Mouse (Mus musculus) heart, postnatal 4 days (tissue): Measurements from ENCODE around the gene Degs1. TPM values are rescaled to one million over a fixed set of nuclear protein-coding genes. Genes with fewer than 3 reads are reported as not detected.

Source experiments
- DNase-seq: peaks from one replicate; pipeline ENCODE4 v3.0.0; 2021
- total RNA-seq, 2 experiments: library from RNA; stranded (reverse); gene quantifications; 2 replicates each; pipeline ENCODE4 v1.2.3; 2021

The Degs1 gene
- total RNA-seq, 2 experiments from 2014 or later: 113 to 121 TPM

DNA sequence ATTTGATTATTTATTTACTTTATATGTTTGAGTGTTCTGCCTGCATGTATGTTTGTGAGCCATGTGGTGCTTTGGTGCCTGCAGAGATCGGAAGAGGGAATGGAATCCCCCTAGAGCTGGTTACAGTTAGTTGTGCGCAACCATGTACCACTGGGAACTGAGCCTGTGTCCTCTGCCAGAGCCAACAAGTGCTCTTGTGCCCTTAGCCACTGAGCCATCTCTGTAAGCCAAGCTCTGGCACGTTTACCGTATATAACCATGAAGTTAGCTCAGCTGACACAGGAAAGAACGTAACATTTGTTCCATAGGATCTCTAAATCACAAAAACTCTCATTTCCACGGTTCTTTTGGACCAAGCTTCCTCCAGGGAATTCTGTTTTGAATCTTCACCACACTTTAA is 2.6 kb downstream of the Degs1 start:
- DNase-seq: no peak

DNA sequence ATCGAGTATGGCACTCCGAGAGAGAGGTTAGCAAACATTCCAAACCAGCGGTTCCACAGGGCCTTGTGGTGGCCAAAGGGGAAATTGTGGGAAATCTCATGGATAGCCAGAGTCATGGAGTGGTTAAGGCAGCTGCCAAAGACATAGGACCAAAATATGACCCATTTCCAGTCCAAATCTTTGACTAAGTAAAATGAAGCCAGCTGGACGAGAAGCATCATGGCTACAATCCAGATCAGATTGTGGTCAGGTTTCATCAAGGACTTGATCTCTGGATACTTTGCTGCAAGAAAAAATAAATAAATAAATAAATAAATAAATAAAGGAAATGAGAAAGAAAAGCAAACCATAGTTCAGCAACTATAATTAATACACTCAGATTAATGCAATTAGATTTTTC is 3.2 kb downstream of the Degs1 start:
- no peak for DNase-seq

DNA sequence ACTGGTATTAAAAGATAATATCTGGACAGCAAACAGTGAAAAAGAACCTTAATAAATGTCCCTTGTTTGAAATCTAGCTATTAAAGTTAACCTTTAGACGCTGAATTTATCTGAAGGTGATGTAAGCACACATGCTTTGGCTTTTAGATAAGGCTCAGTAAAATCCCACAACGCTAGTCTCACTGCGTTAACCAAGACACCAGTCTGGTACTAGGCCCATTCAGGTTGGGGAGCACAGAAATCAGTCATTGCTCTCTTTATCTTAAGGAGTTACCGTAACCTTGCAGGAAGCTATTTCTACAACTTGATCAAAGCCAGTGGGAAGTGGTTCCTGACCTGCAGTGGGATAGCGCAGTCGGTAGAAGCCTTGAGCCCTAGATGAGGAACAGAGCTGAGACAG is 7.5 kb downstream of the Degs1 start:
- no peak for DNase-seq

DNA sequence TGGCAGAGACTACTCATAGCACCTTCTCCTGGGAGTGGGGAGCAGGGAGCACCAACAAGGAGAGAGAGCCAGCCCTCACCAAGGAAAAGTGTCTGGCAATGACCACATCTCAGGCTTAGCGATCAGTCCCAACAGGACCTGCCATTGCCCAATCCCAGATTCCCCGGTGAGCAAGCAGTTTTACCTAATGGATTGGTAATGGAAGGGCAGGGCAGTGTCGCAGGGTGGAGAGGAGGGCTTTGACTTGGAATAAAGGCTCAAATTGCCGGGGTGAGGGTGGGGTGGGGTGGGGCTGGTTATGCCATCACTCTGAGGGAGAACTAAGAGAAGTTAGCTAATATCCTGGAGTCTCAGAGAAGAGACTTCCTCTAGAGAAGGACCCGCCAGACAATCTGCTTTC is 11.0 kb downstream of the Degs1 start:
- no peak for DNase-seq

DNA sequence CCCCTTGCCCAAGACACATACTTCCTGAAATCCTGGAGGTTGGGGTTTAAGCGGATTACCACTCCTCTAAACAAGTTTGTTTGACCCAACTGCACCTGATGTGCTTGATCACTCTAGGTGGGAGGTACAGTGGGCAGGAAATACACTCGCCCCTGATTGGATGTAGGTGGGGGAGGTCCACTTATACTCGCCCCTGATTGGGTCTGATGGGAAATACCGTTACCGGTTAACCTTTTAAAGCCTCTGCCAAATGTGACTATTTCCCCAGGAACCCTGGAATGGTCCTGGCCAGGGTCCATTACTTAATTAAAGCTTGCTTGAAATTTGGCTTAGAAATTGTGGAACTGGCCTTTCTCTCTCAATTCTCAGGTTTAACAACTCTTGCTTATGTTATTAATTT is 11.5 kb downstream of the Degs1 start:
- DNase-seq: no peak

DNA sequence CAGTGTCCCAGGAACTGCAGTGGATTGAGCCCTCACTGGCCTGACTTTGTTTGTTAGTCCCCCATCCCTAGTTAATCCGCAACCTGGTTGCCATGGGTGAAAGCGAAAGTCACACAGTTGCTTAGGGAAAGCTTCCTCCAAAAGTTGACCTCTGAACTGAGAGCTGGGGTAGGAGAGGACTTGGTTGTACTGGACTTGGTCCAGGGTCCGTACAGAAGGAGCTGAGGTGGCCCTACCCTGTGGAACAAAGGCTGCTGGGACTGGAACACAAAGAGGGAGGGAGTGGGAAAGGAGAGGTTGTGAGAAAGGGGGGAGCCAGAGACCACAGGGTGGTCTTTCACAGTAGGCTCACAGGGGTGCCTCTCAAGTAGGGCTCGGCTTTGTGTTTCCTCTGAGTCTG is 14.3 kb downstream of the Degs1 start:
- no peak for DNase-seq

DNA sequence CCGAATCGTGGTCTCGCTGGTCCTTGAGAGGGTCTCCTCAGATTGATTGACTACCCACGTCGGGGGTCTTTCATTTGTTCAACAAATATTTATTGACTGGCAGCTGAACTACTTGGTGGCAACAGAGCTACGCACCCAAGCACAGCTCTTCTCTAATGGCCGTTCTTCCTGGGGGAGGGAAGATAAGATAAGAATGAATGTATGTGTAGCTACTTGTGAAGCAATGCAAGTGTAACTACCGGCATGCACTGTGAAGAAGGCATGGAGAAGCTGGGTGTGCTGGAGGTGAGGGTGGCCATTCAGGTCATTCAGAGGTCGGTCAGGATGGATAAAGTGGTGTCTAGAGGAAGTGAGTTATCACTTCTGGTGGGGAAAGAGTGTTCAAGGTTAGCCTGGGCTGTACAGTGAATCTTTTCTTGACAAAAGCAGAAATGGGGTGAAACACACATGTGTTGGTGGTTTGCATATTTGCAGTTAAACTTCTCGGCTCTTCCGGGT is 16.5 kb downstream of the Degs1 start:
- DNase-seq: no peak

DNA sequence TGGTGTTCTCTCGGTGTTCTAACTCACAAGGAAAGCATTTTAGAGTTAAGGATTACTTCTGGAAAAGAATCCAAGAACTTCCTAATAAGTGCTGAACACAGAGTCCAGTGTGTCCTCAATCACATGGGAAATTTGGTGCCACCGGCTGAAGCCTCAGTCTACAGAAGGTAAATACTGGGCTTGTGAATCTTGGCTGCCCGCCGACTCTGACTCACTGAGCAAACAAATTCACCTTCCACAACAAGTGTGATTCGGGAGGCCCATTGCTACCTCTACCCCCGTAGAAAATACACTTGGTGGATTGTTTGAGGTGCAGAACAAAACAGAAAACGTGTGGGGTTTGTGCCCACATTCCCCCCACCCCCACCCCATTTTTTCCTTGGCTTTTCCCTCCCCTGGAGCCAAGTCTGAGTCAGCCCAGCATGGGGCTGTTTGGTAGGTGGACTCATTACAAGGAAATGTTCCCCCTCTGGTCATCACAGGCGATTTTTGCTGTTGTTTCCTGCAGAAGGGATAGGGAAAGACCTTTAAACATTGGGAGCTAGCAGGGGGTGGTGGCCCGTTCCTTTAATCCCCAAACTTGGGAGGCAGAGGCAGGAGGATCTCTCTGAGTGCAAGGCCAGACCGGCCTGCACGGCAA is 26.4 kb downstream of the Degs1 start:
- peak; percentile 32 for DNase-seq

DNA sequence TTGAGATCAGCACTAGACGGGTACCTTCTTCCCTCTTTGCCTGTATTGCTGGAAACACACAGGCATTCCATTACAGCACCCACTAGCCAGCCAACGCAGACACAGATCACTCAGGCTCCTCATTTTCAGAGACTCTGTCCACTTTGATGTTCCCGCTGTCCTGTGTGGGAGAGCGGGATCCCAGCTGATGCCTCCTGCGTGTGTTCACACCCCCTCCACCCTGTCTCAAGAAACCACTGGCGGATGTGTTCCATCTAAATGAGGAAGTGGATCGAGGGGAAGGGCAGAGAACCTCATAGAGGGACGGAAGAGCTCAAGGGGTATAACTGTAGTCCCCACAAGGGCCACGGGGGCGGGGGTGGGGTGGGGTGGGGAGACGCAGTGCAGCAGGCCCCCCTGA is 27.6 kb downstream of the Degs1 start:
- DNase-seq: no peak

DNA sequence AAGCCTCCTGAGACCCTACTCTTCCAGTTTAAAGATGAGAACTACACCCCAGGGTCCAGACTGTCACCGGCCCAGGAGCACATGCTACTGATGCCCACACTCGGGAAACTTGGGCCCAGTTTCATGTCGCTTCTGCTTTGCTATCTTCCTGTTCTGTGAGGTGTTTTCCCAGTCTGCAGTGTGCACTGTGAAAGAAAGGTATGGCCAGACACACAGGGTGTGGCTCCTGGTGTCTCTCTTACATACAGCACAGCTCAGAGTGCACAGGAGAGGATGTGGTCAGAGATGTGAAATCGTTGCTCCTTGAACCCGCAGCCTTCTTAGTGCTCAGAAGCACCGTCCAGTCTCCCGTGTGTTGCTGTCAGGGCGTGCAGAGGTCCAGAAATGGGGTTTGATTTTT is 28.0 kb downstream of the Degs1 start:
- no peak for DNase-seq

DNA sequence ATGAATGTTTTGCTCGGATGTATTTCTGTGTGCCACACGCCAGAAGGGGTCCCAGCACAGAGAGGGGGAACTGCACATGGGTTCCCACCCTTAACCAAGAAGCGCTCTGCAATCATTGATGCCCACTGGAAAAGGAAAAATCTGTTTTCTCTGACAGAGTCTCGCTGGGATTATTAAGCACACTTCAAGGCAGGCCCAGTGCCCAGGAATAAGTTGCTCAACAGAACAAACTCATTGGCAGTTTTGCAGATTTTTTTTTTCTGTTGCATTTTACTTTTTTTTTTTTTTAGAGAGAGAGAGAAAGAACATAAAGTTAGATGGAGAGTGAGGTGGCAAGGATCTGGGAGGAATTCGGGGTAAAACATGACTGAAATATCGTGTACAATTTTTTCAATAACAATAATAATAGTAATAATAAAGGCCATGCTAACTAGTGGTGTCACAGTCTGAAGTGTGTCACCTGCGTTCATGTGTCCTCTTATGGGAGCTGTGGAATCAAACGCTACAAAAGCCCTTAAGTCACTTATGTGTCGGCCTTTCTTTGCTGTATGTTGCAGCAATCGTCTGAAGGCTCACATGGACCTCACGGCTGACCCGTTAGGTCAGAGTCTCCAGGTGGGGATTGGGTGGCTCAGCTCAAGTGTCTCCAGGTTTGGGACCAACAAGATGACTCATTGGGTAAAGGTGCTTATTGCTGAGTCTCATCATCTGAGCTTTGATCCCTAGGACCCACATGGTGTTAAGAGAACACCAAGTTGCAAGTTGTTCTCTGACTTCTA is 28.7 kb downstream of the Degs1 start:
- DNase-seq: no peak

DNA sequence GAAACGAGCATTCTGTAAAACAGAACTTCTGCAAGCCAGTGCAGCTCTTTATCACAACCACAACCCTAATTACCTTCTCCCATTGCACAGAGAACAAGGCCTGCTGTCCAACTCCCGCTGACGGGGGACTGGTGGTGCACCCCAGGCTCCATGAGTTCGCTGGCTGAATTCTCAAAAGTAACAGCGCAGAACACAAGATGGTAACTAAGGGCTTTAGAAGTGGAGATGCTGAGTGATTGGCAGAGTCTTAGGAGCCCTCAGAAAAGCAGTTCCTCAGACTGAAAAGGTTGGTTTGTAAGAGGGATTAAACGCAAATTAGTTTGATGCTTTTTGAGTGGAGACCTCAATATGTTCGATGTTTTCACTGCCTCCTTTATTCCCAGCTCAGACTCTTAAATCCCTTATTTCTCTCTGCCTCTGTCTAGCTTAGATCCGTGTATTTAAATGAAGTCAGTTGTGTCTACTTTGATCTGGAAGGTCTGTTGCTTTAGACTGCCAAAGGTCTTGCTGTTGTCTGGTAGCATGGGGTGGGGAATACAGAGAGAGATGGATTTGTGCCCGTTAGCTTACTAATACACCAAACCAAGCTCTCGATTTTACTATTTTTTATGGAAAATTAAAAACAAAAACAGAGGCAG is 30.0 kb downstream of the Degs1 start:
- DNase-seq: no peak

DNA sequence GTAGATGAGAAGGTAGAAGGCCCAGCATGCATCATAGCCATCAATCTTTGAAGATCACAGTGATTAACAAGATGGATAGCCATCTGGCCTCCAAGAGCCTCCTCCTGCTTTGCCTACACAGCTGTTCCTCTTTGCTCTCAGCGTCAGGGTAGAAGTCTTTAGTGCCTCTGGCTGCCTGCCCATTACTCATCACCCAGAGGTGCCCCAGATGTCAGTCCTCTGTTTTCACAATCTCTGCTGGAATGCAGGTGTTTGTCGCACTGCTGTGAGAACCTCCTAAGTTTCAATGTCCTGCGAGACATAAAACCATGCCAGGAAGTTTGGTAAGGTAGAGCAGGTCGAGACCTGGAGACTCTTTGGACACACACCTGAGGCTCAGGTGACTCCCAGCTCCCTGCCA is 31.9 kb downstream of the Degs1 start:
- DNase-seq: no peak

DNA sequence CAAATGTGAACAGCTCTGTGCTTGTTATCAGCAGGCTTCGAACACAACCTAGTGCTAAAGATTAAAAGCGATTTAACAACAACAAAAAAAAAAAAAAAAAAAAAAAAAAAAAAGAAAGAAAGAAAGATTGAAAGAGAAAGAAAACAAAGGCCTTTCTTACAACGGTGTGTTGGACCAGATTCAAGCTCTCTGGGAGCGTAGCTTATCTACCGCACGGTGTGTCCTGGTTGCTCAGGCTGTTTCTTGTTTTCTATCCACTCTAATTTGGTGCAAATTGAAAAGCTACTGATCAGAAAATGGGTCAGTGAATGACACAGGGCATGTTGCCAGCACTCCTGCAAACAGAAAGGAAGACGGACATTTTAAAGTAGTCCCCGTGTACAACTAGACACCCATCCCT is 33.3 kb downstream of the Degs1 start:
- DNase-seq: no peak

DNA sequence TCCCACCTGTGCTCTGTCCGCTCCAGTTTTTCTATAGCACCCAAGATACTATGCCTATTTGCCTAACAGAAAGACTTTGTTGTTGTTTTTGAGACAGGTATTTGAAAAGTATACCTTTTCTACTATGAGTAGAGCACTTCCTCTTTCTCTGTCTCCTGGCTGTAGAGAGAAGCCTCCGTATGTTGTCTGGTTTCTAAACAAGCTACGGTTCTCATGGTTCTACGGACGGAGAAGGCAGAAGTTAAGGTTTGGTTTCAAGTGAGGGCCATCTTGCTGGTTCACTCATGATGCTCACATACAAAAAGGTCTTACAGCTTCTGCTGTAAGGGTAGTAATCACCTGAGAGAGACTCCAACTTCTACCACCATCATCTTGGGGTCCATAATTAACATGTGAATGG is 37.6 kb downstream of the Degs1 start:
- no peak for DNase-seq

DNA sequence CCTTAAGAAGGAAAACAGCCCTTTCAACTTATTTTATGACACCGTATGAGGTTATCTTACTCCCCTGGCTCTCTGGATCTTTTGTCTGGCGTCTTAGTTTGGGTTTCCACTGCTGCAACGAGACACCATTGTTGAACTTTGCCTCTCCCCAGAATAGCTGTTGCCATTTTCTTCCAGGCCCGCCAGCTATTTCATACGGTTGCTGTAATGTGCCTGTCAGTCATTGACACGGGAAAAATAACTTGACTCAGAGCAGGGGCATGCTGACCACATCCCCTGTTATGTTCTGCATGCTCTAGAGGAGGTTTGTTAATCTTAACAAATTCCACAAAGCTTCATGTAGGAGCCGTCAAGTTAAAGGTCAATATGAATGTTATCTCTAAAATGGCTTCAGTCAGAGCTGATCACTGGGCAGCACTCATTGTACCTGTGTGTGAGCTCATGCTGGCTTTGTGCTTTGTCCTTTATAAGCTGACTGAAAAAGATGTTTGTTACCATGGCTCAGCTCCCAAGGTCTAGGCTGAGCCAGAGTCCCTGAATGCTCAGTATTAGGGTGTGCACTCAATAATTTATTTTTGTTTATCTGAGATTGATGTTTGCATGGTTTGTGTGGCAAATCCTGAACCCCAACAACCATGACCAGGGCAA is 44.4 kb downstream of the Degs1 start:
- DNase-seq: no peak

DNA sequence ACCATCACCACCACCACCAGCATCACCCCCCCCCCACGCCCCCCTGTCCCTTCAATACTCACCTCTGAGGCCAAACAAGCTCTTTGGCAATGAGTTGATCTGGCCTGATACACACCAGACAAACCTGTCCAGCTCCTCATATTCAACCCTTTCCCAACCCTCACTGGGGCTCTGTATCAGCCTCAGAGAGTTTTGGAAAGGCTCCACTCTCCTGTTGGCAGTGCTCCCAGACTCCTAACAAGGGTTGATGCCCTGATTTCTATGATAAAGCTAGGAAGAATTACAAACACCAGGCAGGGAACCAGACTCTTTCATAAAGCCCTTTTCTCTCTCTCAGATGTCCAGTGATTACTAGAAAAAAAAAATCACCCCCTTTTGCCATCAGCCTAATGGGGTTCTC is 45.2 kb downstream of the Degs1 start:
- DNase-seq: no peak

DNA sequence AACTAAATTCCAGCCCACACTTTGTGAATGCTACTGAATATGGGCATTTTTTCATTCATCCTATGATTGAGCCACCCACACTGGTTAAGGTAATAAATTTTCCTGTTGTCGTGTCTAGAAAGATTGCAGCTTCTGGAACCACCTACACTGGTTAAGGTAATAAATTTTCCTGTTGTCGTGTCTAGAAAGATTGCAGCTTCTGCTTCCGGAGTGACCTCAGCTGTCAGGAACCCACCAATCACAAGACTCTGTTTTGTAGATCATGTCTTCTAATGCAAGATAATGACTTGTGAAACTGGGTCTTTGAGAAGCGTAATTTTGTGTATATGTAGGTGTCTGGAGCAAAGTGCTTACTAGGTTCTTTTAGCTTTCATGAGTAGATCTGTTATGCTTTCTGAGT is 47.4 kb downstream of the Degs1 start:
- DNase-seq: no peak

DNA sequence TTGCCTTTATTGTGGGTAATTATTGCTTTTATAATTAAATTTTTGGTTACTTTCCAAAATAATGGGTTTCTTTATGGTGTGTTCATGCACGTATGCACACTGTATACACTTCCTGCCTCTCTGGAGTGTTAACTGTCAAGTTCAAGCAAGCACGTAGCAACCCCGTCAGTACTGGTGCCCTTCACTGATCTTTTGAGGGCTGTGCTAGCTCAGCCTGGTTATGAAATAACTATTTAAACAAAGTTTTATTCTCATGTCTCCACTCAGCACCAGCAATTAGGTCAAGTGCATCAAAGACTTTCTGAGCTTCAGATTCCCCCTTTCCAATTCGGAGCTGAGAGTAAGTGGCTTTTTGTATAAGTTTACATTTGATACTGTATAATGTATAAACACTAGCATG is 53.2 kb downstream of the Degs1 start:
- DNase-seq: no peak

DNA sequence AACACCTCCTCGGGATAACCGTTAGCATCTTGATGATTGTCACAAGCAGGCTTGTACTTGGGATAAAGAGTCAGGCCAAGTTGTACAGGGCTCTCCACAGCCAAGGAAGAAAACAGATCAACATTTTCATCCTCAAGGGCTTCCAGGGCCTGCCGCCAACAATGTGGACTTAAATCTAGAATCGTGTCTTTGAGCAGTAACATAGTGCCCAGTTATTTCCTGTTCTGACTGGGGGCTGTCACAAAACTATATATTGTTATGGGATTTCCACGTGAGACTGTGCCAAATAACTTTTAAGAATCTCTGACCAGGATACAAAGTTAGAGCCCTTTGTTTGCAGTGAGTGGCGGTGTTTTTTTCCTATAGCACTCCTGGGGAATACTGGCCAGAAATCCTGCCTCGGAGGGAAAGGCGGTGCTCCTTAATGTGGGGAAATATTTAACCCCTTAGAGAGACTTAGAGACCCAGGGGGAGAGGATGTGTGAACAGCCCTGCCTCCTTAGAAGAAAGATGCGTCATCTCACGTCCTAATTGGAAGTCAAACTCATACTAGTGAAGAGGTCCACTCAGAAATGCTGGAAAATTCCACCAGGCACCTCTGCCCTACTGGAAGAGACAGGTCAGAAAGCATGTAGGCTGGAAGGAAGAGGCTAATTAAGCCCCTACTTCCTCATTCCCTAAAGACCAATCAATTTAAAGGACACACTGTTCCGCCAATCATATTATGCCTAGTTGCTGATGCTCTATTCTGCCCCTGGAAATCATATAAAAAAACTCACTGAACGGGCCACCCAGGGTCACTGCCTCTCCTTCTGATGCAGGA is 55.3 kb downstream of the Degs1 start:
- peak; percentile 27 for DNase-seq

DNA sequence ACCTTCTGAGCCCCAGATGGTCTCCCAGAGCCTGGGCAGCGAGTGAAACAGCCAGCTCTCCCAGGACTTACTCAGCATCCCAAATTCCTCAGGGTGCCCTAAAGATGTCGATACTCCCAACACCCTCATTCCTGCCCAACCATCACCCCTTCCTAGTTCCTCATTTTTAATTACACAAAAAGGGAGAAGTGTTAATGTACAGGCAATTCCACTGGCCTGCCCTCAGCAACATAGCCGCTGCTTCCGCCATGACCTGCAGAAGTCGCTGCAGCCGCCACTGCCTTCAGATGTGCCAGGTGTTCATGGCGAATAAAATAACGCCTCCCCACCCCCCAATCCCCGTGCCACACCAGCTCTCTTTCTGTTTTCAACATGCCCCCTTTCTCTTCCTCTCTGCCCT is 56.3 kb downstream of the Degs1 start:
- no peak for DNase-seq
